Mouse (Mus musculus): ENCODE measurements around the gene Ttll5. TPM values are rescaled to one million over a fixed set of nuclear protein-coding genes. Genes with fewer than 3 reads are reported as not detected.

Gene Ttll5
- total RNA-seq, 2 experiments from 2014 or later, result 3.8 to 12.1 TPM

Other genes with a start within 250 kb of the Ttll5 start
- 12.7 and 14.6 TPM in 2 replicates for gene Jdp2, start 225.6 kb upstream of the Ttll5 start, total RNA-seq (2015; ENCODE audit: low replicate concordance)
- gene Jdp2, start 225.6 kb upstream of the Ttll5 start, total RNA-seq (2017; ENCODE audit: low replicate concordance), result 12.4 and 13.7 TPM in 2 replicates
- gene Batf, start 138.0 kb upstream of the Ttll5 start, total RNA-seq (2015; ENCODE audit: low replicate concordance), result 3.6 TPM in 1 of 2 replicates, not detected in the other
- gene Batf, start 138.0 kb upstream of the Ttll5 start, total RNA-seq (2017; ENCODE audit: low replicate concordance), result 3.2 and 6.0 TPM in 2 replicates
- not detected in 2 replicates for gene Flvcr2, start 78.1 kb upstream of the Ttll5 start, total RNA-seq (2015; ENCODE audit: low replicate concordance)
- not detected in 2 replicates for gene Flvcr2, start 78.1 kb upstream of the Ttll5 start, total RNA-seq (2017; ENCODE audit: low replicate concordance)
- 15.0 and 22.3 TPM in 2 replicates for gene Erg28, start 109 bp upstream of the Ttll5 start, total RNA-seq (2015; ENCODE audit: low replicate concordance)
- gene Erg28, start 109 bp upstream of the Ttll5 start, total RNA-seq (2017; ENCODE audit: low replicate concordance), result 12.8 and 23.6 TPM in 2 replicates

Measured in erythroblast, adult 5-6 weeks (primary cell).